In genomic region chr11:55121430-55121829, GRCm38 (mm10) we compare ENCODE assay signal across 24 mouse cellular contexts. TPM values are rescaled to one million over a fixed set of nuclear protein-coding genes. Genes with fewer than 3 reads are reported as not detected.
A peak's percentile ranks its signal among the peaks of the same experiment; 100 is the strongest.
DNase-seq lines count a peak whose midpoint lies in the region; ATAC-seq and TF ChIP-seq lines count a peak whose summit lies in the region.
"Had no signal": no experiment of that assay in that cellular context is flagged by ENCODE, and none has a peak within 500 bp of the region (broad histone marks: within the 10 kb centered on the region; RNA-seq: fewer than 3 reads in every experiment).

No protein-coding gene starts in this region.

- no peak for ATAC-seq in heart, embryonic 15.5 days (replicated peaks; ENCODE audit: insufficient number of reproducible peaks, insufficient read depth, low FRiP score, low read depth)
- ATAC-seq in limb, embryonic 13.5 days (ENCODE audit: low FRiP score, low read depth), result no peak
- ATAC-seq: forebrain, embryonic 15.5 days; intestine, postnatal 0 days; Patski had no signal

- WGBS in heart, embryonic 15.5 days, result 87% methylated on average over 1 of the region's 1 CpGs
- WGBS in heart, embryonic 10.5 days, result 78% methylated on average over 1 of the region's 1 CpGs
- 80% methylated on average over 1 of the region's 1 CpGs for WGBS in limb, embryonic 13.5 days
- WGBS in limb, embryonic 10.5 days, result 90% methylated on average over 1 of the region's 1 CpGs

- no peaks in the 10 kb centered on the region for H3K27me3 ChIP-seq in heart, embryonic 15.5 days
- no peaks in the 10 kb centered on the region for H3K27me3 ChIP-seq in heart, embryonic 10.5 days (ENCODE audit: insufficient read depth, poor library complexity, severe bottlenecking)
- H3K27me3 ChIP-seq in limb, embryonic 13.5 days, result no peaks in the 10 kb centered on the region
- H3K27me3 ChIP-seq in limb, embryonic 10.5 days (ENCODE audit: low read depth, poor library complexity, severe bottlenecking), result no peaks in the 10 kb centered on the region
- no peaks in the 10 kb centered on the region for H3K27me3 ChIP-seq in testis, adult 2 months (ENCODE audit: control insufficient read depth, insufficient read depth, low read length)
- H3K27me3 ChIP-seq: forebrain, embryonic 15.5 days; midbrain, embryonic 12.5 days; Patski had no signal

- H3K27ac ChIP-seq in heart, embryonic 15.5 days, result peak overlapping the region; percentile 41; the same call in 1 of the 2 replicates
- no peak overlapping the region for H3K27ac ChIP-seq in heart, embryonic 10.5 days
- H3K27ac ChIP-seq in limb, embryonic 13.5 days, result no peak overlapping the region
- no peak overlapping the region for H3K27ac ChIP-seq in limb, embryonic 10.5 days
- peak overlapping the region; percentile 71; the same call in 1 of the 2 replicates for H3K27ac ChIP-seq in testis, adult 2 months (ENCODE audit: control insufficient read depth, insufficient read depth, low read depth, low read length)
- no peak overlapping the region for H3K27ac ChIP-seq in left cerebral cortex, adult 2 months
- H3K27ac ChIP-seq: gastrocnemius, adult 2 months; midbrain, embryonic 12.5 days had no signal

- no peak overlapping the region for H3K9ac ChIP-seq in heart, embryonic 15.5 days
- H3K9ac ChIP-seq in limb, embryonic 13.5 days, result 0 out of 2 replicates have a peak overlapping the region, but pooled peaks have one; percentile 19
- H3K9ac ChIP-seq: forebrain, embryonic 15.5 days; midbrain, embryonic 12.5 days had no signal

- intact Hi-C loops in left cerebral cortex, adult 2 months (cut with DNase I), result no loop called here

- no peaks in the 10 kb centered on the region for H3K36me3 ChIP-seq in heart, embryonic 15.5 days
- H3K36me3 ChIP-seq in heart, embryonic 10.5 days, result peaks cover 3% of the 10 kb centered on the region; the same call in 1 of the 2 replicates
- no peaks in the 10 kb centered on the region for H3K36me3 ChIP-seq in limb, embryonic 13.5 days
- H3K36me3 ChIP-seq in limb, embryonic 10.5 days, result no peaks in the 10 kb centered on the region
- H3K36me3 ChIP-seq in testis, adult 2 months (ENCODE audit: control insufficient read depth, insufficient read depth, low read length), result no peaks in the 10 kb centered on the region
- H3K36me3 ChIP-seq: forebrain, embryonic 15.5 days; midbrain, embryonic 12.5 days had no signal

- no peaks in the 10 kb centered on the region for H3K9me3 ChIP-seq in heart, embryonic 15.5 days (replicated peaks)
- no peaks in the 10 kb centered on the region for H3K9me3 ChIP-seq in heart, embryonic 10.5 days
- H3K9me3 ChIP-seq in limb, embryonic 13.5 days, result no peaks in the 10 kb centered on the region
- no peaks in the 10 kb centered on the region for H3K9me3 ChIP-seq in limb, embryonic 10.5 days (replicated peaks)
- H3K9me3 ChIP-seq: forebrain, embryonic 15.5 days; midbrain, embryonic 12.5 days had no signal

- no peak overlapping the region for H3K4me3 ChIP-seq in heart, embryonic 15.5 days
- no peak overlapping the region for H3K4me3 ChIP-seq in heart, embryonic 10.5 days
- H3K4me3 ChIP-seq in limb, embryonic 13.5 days, result no peak overlapping the region
- H3K4me3 ChIP-seq in limb, embryonic 10.5 days, result no peak overlapping the region
- H3K4me3 ChIP-seq in testis, adult 2 months (ENCODE audit: control insufficient read depth, low read depth, low read length), result no peak overlapping the region
- no peak overlapping the region for H3K4me3 ChIP-seq in left cerebral cortex, adult 2 months
- H3K4me3 ChIP-seq: erythroblast, embryonic 14.5 days; forebrain, embryonic 15.5 days; gastrocnemius, adult 2 months; midbrain, embryonic 12.5 days had no signal

- TF ChIP-seq CTCF in testis, adult 2 months (IDR thresholded peaks at IDR 0.05; ENCODE audit: control insufficient read depth, insufficient read depth, insufficient replicate concordance, low read depth, low read length), result no peak
- no peak for TF ChIP-seq CTCF in left cerebral cortex, adult 2 months (IDR thresholded peaks at IDR 0.05)

- TF ChIP-seq POLR2A in testis, adult 2 months (IDR thresholded peaks at IDR 0.05; ENCODE audit: control insufficient read depth, low read depth, low read length), result no peak

- peaks cover 3% of the 10 kb centered on the region; the same call in 1 of the 2 replicates for H3K4me1 ChIP-seq in heart, embryonic 15.5 days (replicated peaks)
- peaks cover 6% of the 10 kb centered on the region for H3K4me1 ChIP-seq in heart, embryonic 10.5 days
- H3K4me1 ChIP-seq in limb, embryonic 13.5 days, result no peaks in the 10 kb centered on the region
- no peaks in the 10 kb centered on the region for H3K4me1 ChIP-seq in limb, embryonic 10.5 days
- H3K4me1 ChIP-seq in testis, adult 2 months (ENCODE audit: control insufficient read depth, insufficient read depth, low read length), result peaks cover 2% of the 10 kb centered on the region; the same call in 1 of the 2 replicates
- H3K4me1 ChIP-seq: forebrain, embryonic 15.5 days; midbrain, embryonic 12.5 days had no signal

- H3K4me2 ChIP-seq in heart, embryonic 15.5 days, result no peak overlapping the region
- H3K4me2 ChIP-seq in limb, embryonic 13.5 days (replicated peaks), result no peak overlapping the region
- H3K4me2 ChIP-seq: forebrain, embryonic 15.5 days; midbrain, embryonic 12.5 days had no signal

- no peak for DNase-seq in heart, embryonic 10.5 days (ENCODE audit: low spot score)
- no peak for DNase-seq in limb, embryonic 10.5 days (ENCODE audit: low spot score)
- DNase-seq in testis, postnatal 14 days (ENCODE audit: low spot score), result no peak
- no peak for DNase-seq in left cerebral cortex, adult 2 months (ENCODE audit: extremely low spot score in 1 of 2, low spot score in 2 of 2)
- no peak for DNase-seq in layer of hippocampus, adult 9-10 months (ENCODE audit: low spot score)
- DNase-seq: cerebellum, postnatal 10 days; gastrocnemius, adult 2 months; heart, adult 18-20 months; kidney, postnatal 36 days; layer of hippocampus, postnatal 36 days; right cerebral cortex, postnatal 25 days had no signal

RNA-seq across cellular contexts. Expression of gene Gm2a, which starts 23.5 kb away (rescaled TPM):
- polyA plus RNA-seq in heart, embryonic 15.5 days (2015; fragmentation: Nextera tagmentation; extraction: Ambion mirVana), result 33.6 and 40.7 TPM in 2 replicates
- 33.5 and 52.0 TPM in 2 replicates for polyA plus RNA-seq in heart, embryonic 10.5 days (2016; fragmentation: Nextera tagmentation; extraction: Ambion mirVana)
- 17.9 and 18.0 TPM in 2 replicates for polyA plus RNA-seq in limb, embryonic 13.5 days (2015; fragmentation: Nextera tagmentation; extraction: Ambion mirVana)
- polyA plus RNA-seq in limb, embryonic 10.5 days (2016; fragmentation: Nextera tagmentation; extraction: Ambion mirVana), result 4.5 and 7.2 TPM in 2 replicates
- 115 and 137 TPM in 2 replicates for polyA plus RNA-seq in testis, adult 2 months (2012; rRNA removed)
- 10 to 100 TPM; 30.6 to 30.7 TPM for total RNA-seq in left cerebral cortex, adult 2 months (2021)

RNA-seq across cellular contexts. Expression of gene Slc36a3, which starts 30.1 kb away (rescaled TPM):
- polyA plus RNA-seq in heart, embryonic 15.5 days (2015; fragmentation: Nextera tagmentation; extraction: Ambion mirVana), result not detected in 2 replicates
- not detected in 2 replicates for polyA plus RNA-seq in heart, embryonic 10.5 days (2016; fragmentation: Nextera tagmentation; extraction: Ambion mirVana)
- not detected in 2 replicates for polyA plus RNA-seq in limb, embryonic 13.5 days (2015; fragmentation: Nextera tagmentation; extraction: Ambion mirVana)
- polyA plus RNA-seq in limb, embryonic 10.5 days (2016; fragmentation: Nextera tagmentation; extraction: Ambion mirVana), result not detected in 2 replicates
- 87.6 and 103 TPM in 2 replicates for polyA plus RNA-seq in testis, adult 2 months (2012; rRNA removed)
- not detected for total RNA-seq in left cerebral cortex, adult 2 months (2021)
- total RNA-seq: adrenal gland, postnatal 4 days; gastrocnemius, adult 2 months; heart, adult 18-20 months; hematopoietic stem cell, adult 5-6 weeks; layer of hippocampus, postnatal 36 days had no signal
- polyA plus RNA-seq: erythroblast, embryonic 14.5 days; forebrain, embryonic 15.5 days; intestine, postnatal 0 days; limb, embryonic 11.5 days; lung, embryonic 16.5 days; midbrain, embryonic 12.5 days; neural tube, embryonic 11.5 days; Patski had no signal

RNA-seq across cellular contexts. Expression of gene Ccdc69, which starts 43.5 kb away (rescaled TPM):
- 17.6 and 21.4 TPM in 2 replicates for polyA plus RNA-seq in heart, embryonic 15.5 days (2015; fragmentation: Nextera tagmentation; extraction: Ambion mirVana)
- polyA plus RNA-seq in heart, embryonic 10.5 days (2016; fragmentation: Nextera tagmentation; extraction: Ambion mirVana), result 10.4 and 17.5 TPM in 2 replicates
- polyA plus RNA-seq in limb, embryonic 13.5 days (2015; fragmentation: Nextera tagmentation; extraction: Ambion mirVana), result 0.57 and 0.90 TPM in 2 replicates
- polyA plus RNA-seq in limb, embryonic 10.5 days (2016; fragmentation: Nextera tagmentation; extraction: Ambion mirVana), result 0.61 and 0.85 TPM in 2 replicates
- 2.1 and 2.2 TPM in 2 replicates for polyA plus RNA-seq in testis, adult 2 months (2012; rRNA removed)
- under 1 TPM in 1 of 2 experiments, not detected in 1; 0.32 TPM for total RNA-seq in left cerebral cortex, adult 2 months (2021)
- polyA plus RNA-seq: erythroblast, embryonic 14.5 days; midbrain, embryonic 12.5 days; Patski had no signal

Comparison
In these comparisons a context has a peak if more than half of its experiments do, and no peak if none do; other contexts are left out.
1. H3K27ac ChIP-seq: peak in heart, embryonic 15.5 days (single experiment) and testis, adult 2 months (single experiment); none in heart, embryonic 10.5 days (single experiment), limb, embryonic 13.5 days (single experiment), limb, embryonic 10.5 days (single experiment) and left cerebral cortex, adult 2 months (single experiment).
2. RNA of gene Slc36a3, which starts 30.1 kb away (polyA plus RNA-seq): 87.6 to 103 TPM in testis, adult 2 months; not detected in heart, embryonic 15.5 days, not detected in heart, embryonic 10.5 days, not detected in limb, embryonic 13.5 days and not detected in limb, embryonic 10.5 days; every median in the first group is over 10 times any median in the second.